Mouse (Mus musculus) hindbrain, embryonic 14.5 days (tissue): ENCODE measurements around the gene Dock9. TPM values are rescaled to one million over a fixed set of nuclear protein-coding genes. Genes with fewer than 3 reads are reported as not detected.

ENCODE experiments used
- ATAC-seq: fragments of 200-750 bp; cut with Nextera tagmentation; 2 replicates; pipeline ENCODE4 v1.8.0; 2017; ENCODE audit warnings: moderate number of reproducible peaks, mild to moderate bottlenecking, moderate TSS enrichment, moderate library complexity; ENCODE audit not compliant: low FRiP score
- DNase-seq: peaks from one replicate; pipeline ENCODE4 v3.0.0-alpha.2; 2015; ENCODE audit warnings: low spot score
- H3K27ac ChIP-seq: fragments of 300-500 bp; sonication (generic); 2 replicates; pipeline ENCODE4 v1.5.1; 2014; ENCODE audit warnings: mild to moderate bottlenecking, moderate library complexity
- H3K27me3 ChIP-seq: fragments of 300-500 bp; sonication (generic); 2 replicates; pipeline ENCODE4 v1.6.1; 2014; ENCODE audit warnings: mild to moderate bottlenecking, low read length, mixed read lengths; ENCODE audit not compliant: control insufficient read depth, insufficient read depth
- H3K36me3 ChIP-seq: fragments of 300-500 bp; sonication (generic); replicated peaks from 2 replicates; pipeline ENCODE4 v1.6.1; 2014; ENCODE audit not compliant: control insufficient read depth, insufficient read depth
- H3K4me1 ChIP-seq: fragments of 300-500 bp; sonication (generic); replicated peaks from 2 replicates; pipeline ENCODE4 v1.6.1; 2014; ENCODE audit warnings: antibody characterized with exemption, low read length, mixed read lengths; ENCODE audit not compliant: control insufficient read depth, insufficient read depth
- H3K4me2 ChIP-seq: fragments of 300-500 bp; sonication (generic); replicated peaks from 2 replicates; pipeline ENCODE4 v1.6.1; 2014; ENCODE audit warnings: mild to moderate bottlenecking, moderate library complexity
- H3K4me3 ChIP-seq: fragments of 300-500 bp; sonication (generic); replicated peaks from 2 replicates; pipeline ENCODE4 v1.5.1; 2014; ENCODE audit warnings: mild to moderate bottlenecking, low read length
- H3K9ac ChIP-seq: fragments of 300-500 bp; sonication (generic); 2 replicates; pipeline ENCODE4 v1.6.1; 2014
- H3K9me3 ChIP-seq: fragments of 300-500 bp; sonication (generic); 2 replicates; pipeline ENCODE4 v1.6.1; 2016; ENCODE audit warnings: low read length; ENCODE audit not compliant: control insufficient read depth
- WGBS: fragments of 180-500 bp; shearing (Covaris S2); extraction: QIAGEN DNeasy Blood & Tissue Kit; methylation state at CpG from one replicate; pipeline ENCODE4 v1.1.7; 2014; 5-methylcytosine and 5-hydroxymethylcytosine counted together
- polyA plus RNA-seq: library from polyadenylated mRNA; unstranded; fragments of >200 nt; fragmentation: Nextera tagmentation; extraction: Ambion mirVana; gene quantifications from 2 replicates; pipeline ENCODE4 v1.2.1, GENCODE M21; 2014

The Dock9 gene
- polyA plus RNA-seq, 1 experiment from 2014 or later, result 15.4 TPM

DNA sequence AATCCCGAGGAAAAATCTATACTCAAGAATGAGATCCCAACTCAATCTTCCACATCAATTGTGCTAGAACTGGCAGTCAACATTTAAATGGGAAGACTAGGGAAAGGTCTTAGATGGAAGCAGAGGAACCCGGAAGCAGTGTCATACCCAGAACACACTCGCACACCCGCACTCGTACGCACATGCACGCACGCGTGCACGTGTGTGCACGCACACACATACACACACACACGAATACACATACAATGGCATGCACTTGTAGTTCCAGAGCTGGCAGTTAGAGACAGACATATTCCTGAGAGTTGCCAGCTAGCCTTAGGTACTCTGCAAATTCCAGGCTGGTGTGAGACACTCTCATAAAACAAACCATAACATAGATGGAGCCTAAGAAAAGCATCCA, 63.9 kb downstream of the Dock9 start:
- no peaks in the 10 kb centered on the region for H3K36me3 ChIP-seq
- ATAC-seq, result no peak
- 93% methylated on average over 12 of the region's 12 CpGs for WGBS
- DNase-seq, result no peak
- no peak overlapping the region for H3K4me3 ChIP-seq
- H3K9me3 ChIP-seq, result no peaks in the 10 kb centered on the region
- no peak overlapping the region for H3K27ac ChIP-seq
- no peak overlapping the region for H3K9ac ChIP-seq
- H3K4me2 ChIP-seq, result no peak overlapping the region
- H3K27me3 ChIP-seq, result no peaks in the 10 kb centered on the region
- H3K4me1 ChIP-seq, result 0 out of 2 replicates have a peak, but pooled peaks cover 4% of the 10 kb centered on the region

DNA sequence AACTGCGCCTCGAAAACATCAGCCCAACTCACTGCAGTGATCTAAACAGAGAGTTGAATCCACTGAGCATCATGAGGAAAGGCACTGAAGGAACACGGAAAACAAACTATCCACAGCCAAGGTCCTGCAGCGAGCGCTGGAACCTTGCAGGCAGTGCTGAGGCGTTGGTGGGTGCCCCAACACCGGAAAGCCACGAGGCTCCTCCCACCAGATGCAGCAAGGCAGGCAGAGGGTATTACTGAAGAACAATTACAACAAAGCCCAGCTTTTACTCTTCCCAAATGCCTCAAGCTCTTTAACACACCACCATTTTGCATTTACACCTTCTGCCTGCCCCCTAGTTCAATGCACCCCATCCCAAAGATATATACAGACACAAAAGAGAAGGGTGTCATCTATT, 65.4 kb downstream of the Dock9 start:
- ATAC-seq (no peak), DNase-seq (no peak)
- no peak overlapping the region for H3K4me3 ChIP-seq
- no peaks in the 10 kb centered on the region for H3K4me1 ChIP-seq
- H3K9ac ChIP-seq, result no peak overlapping the region
- 12% methylated on average over 8 of the region's 8 CpGs for WGBS
- H3K4me2 ChIP-seq, result no peak overlapping the region
- H3K27ac ChIP-seq, result no peak overlapping the region
- H3K27me3 ChIP-seq, result no peaks in the 10 kb centered on the region
- H3K36me3 ChIP-seq, result no peaks in the 10 kb centered on the region
- H3K9me3 ChIP-seq, result no peaks in the 10 kb centered on the region

DNA sequence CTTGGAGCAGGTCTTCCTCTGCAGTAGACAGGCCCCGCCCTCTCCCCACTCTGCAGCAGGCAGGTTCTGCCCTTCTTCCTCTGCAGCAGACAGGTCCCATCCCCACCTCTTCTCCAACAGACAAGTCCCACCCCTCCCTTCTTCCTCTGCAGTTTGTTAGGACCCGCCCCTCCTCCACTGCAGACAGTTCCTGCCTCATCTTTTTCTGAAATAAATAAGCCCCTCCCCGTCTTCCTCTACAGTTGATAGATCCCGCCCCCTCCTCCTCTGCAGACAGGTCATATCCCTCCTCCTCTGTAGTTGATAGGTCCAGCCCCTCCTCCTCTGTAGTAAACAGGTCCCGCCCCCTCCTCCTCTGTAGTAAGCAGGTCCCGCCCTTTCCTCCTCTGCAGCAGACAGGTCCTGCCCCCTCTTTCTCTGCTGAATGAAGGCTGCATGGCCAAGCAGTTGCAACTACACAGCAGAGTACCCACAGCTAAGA, 65.9 kb downstream of the Dock9 start:
- ATAC-seq (0 out of 2 replicates have a peak, but pooled peaks have one; percentile 36), DNase-seq (no peak)
- no peaks in the 10 kb centered on the region for H3K4me1 ChIP-seq
- no peaks in the 10 kb centered on the region for H3K27me3 ChIP-seq
- H3K4me2 ChIP-seq, result no peak overlapping the region
- H3K36me3 ChIP-seq, result no peaks in the 10 kb centered on the region
- no peak overlapping the region for H3K4me3 ChIP-seq
- H3K27ac ChIP-seq, result no peak overlapping the region
- no peaks in the 10 kb centered on the region for H3K9me3 ChIP-seq
- no peak overlapping the region for H3K9ac ChIP-seq
- 25% methylated on average over 6 of the region's 6 CpGs for WGBS

DNA sequence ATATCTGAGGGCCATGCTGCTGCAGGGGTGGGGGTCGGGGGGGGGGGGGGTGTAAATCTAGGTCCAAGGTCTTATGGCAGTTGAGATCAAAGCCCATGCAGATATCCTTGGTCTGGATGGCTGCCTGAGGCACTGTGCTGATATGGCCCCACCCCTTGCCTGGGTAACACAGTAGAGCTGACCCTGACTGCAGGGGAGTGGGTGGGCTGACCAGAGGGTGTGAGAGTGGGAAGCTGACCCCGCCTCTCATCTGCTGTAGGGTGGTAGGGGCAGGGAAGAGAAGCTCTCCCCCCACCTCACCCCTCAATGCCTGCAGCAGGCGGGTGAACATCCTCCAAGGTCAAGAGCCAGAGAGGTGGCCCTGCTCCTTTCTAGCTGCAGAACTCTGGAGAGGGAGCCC, 66.7 kb downstream of the Dock9 start:
- H3K27ac ChIP-seq, result no peak overlapping the region
- no peak overlapping the region for H3K4me3 ChIP-seq
- no peaks in the 10 kb centered on the region for H3K4me1 ChIP-seq
- H3K27me3 ChIP-seq, result no peaks in the 10 kb centered on the region
- WGBS, result 81% methylated on average over 3 of the region's 3 CpGs
- no peaks in the 10 kb centered on the region for H3K9me3 ChIP-seq
- no peak overlapping the region for H3K9ac ChIP-seq
- ATAC-seq (peak; percentile 29; the same call in 1 of the 2 replicates), DNase-seq (no peak)
- no peaks in the 10 kb centered on the region for H3K36me3 ChIP-seq
- H3K4me2 ChIP-seq, result no peak overlapping the region

DNA sequence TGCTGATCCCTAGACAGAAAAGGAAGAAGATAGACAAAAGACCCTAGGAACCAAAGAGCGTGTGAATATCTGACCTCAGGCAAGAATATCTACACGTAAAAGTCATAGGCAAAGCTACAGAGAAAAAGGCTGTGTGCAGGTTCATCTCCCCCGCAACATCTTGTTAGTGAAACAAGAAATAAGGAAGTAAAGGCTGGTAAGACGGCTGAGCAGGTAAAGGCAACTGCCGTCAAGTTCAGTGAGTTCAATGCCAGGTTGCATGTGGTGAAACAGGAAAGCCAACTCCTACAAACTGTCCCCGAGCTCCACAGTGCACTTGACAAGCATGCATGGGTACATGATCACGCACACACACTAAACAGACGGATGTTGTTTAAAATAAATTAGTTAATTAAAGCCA, 69.6 kb downstream of the Dock9 start:
- 81% methylated on average over 8 of the region's 8 CpGs for WGBS
- H3K9ac ChIP-seq, result no peak overlapping the region

DNA sequence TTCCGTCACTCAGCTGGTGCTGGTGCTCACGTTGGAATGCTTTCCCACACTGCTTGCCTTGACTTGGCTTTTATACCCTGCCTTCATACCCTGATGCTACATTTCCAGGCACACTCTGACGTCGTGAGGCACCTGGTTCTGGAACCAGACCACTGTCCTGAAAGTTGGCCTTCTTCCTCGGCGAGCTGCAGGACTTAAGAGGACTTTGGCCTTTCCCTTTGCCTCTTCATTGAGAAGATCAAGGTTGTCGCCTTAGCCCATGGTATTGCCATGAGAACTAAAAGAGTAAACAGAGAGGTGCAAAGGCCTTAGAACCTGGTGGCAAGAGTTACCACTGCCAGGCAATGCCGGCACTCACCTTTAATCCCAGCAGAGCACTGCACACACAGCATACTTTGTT, 73.1 kb downstream of the Dock9 start:
- Histone ChIP-seq H3K4me2 (no peak overlapping the region), H3K9me3 (no peaks in the 10 kb centered on the region), H3K27ac (no peak overlapping the region), H3K9ac (no peak overlapping the region), H3K27me3 (no peaks in the 10 kb centered on the region), H3K36me3 (no peaks in the 10 kb centered on the region), H3K4me1 (0 out of 2 replicates have a peak, but pooled peaks cover 4% of the 10 kb centered on the region), H3K4me3 (no peak overlapping the region)
- DNase-seq (no peak), ATAC-seq (no peak)
- WGBS, result 89% methylated on average over 8 of the region's 8 CpGs

More for the DNA sequence above, 69.6 kb downstream of the Dock9 start:
- Histone ChIP-seq H3K27ac (no peak overlapping the region), H3K4me2 (no peak overlapping the region), H3K36me3 (no peaks in the 10 kb centered on the region), H3K4me1 (0 out of 2 replicates have a peak, but pooled peaks cover under 1% of the 10 kb centered on the region), H3K27me3 (no peaks in the 10 kb centered on the region), H3K9me3 (no peaks in the 10 kb centered on the region), H3K4me3 (no peak overlapping the region)
- ATAC-seq (no peak), DNase-seq (no peak)

DNA sequence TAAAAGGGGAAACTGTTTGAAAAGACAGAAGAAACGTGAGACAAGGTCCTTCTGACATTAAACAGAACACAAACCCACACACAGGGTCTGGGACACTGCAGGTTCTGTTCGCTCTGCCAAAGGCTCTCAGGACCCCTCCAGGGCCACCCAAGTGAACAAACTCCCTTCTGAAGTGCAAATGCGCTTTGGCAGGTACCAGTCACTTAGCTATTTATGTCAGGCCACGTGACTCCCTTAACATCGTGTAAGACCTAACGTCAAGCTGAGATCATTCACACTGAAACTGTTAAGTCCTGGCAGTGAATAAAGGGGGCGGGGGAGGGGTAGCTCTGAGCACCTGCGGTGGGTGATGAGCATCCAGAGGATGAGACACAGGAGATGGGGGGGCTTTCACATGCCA, 74.9 kb downstream of the Dock9 start:
- Histone ChIP-seq H3K27me3 (no peaks in the 10 kb centered on the region), H3K9ac (no peak overlapping the region), H3K9me3 (no peaks in the 10 kb centered on the region), H3K4me2 (no peak overlapping the region), H3K36me3 (no peaks in the 10 kb centered on the region), H3K27ac (no peak overlapping the region), H3K4me1 (0 out of 2 replicates have a peak, but pooled peaks cover 4% of the 10 kb centered on the region), H3K4me3 (no peak overlapping the region)
- WGBS, result 14% methylated on average over 8 of the region's 8 CpGs
- no peak for ATAC-seq
- no peak for DNase-seq

DNA sequence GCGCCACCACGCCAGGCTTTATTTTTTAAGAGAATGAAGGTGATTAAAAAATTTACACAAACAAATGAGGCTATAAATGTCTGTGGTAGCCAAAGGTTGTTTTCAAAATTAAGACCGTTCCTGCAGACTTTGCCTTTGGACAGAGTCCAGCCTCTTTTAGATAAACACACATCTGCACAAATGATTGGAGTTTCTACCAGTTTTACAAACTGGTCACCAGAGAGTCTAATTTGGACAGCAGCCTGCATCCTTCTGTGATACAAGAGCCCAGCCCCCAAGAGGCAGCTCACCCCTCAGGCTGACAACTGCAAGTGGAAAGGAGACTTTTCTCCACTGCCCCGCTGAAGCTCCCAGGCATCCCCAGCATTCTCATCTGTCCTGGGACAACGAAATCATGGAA, 76.2 kb downstream of the Dock9 start:
- DNase-seq, result no peak
- no peak for ATAC-seq
- Histone ChIP-seq H3K4me3 (no peak overlapping the region), H3K9ac (no peak overlapping the region), H3K27me3 (no peaks in the 10 kb centered on the region), H3K36me3 (no peaks in the 10 kb centered on the region), H3K4me2 (no peak overlapping the region), H3K9me3 (no peaks in the 10 kb centered on the region), H3K4me1 (0 out of 2 replicates have a peak, but pooled peaks cover 4% of the 10 kb centered on the region), H3K27ac (no peak overlapping the region)
- 86% methylated on average over 5 of the region's 5 CpGs for WGBS

DNA sequence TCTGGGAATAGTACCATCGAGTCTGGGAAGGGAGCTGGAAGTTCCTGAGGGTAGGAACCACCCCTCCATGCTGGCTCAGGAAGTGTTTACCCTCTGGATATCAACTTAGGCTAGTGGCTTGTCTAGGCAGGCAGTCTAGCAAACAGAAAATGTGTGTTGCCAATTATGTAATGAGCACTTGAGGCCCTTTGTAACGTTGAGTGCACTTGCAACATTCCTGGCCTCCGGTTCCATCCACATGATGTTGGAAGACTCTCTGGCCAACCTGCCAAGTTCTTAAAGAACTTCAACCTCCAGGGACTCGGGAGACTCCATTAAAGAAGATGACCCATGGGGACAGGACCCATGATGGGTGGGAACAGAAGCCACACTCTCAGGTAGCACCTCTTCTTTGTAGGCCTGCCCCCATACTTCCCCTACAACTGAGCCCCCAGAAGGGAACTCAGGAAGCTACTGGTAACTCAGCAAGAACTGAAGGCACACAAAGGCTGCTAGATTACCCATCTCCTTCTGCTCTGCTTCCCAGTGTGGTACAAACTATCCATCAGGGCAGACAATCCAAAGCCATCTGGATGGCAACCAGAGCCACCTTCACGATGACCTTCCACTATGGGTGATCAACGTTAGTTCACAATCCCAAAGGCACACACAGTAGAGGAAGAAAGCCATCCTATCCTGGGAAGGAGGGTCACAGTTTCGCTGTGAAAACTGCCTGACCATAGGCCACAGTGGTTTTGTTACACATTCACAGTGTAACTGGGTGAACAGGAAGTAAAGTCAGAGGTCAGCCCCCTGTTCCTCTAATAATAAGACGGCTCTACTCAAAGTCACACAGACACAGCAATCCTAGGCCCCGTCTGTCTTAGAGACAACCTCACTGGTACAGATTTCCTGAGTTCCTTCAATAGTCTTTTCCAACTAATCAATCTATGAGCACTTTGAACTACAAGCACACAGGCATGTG, 77.7 kb downstream of the Dock9 start:
- no peak overlapping the region for H3K9ac ChIP-seq
- no peaks in the 10 kb centered on the region for H3K27me3 ChIP-seq
- 0 out of 2 replicates have a peak, but pooled peaks cover 4% of the 10 kb centered on the region for H3K4me1 ChIP-seq
- ATAC-seq, result no peak
- H3K36me3 ChIP-seq, result no peaks in the 10 kb centered on the region
- no peak for DNase-seq
- H3K4me2 ChIP-seq, result no peak overlapping the region
- H3K9me3 ChIP-seq, result no peaks in the 10 kb centered on the region
- 78% methylated on average over 9 of the region's 9 CpGs for whole genome bisulfite sequencing
- no peak overlapping the region for H3K27ac ChIP-seq
- H3K4me3 ChIP-seq, result no peak overlapping the region
